Mouse (Mus musculus): ENCODE measurements around the gene Wdfy3. TPM values are rescaled to one million over a fixed set of nuclear protein-coding genes. Genes with fewer than 3 reads are reported as not detected.
"Not testable (repeated sequence)": the region's sequence is repeated elsewhere in the genome, so short reads cannot be mapped to it uniquely, and the experiment has no call there.

Wdfy3 gene
- total RNA-seq, 2 experiments from 2014 or later, result 129 to 140 TPM

GRCm38 (mm10) chr5:102009606-102010005 lies 60.1 kb downstream of the Wdfy3 start:
- intact Hi-C loops (cut with DNase I), result loop anchor here (5.0 kb wide), 1 partner anchor 63 kb away; no protein-coding TSS in a partner anchor
- no peak for DNase-seq (ENCODE audit: low spot score in 2 of 2)

- DNase-seq (ENCODE audit: low spot score in 2 of 2), result no peak
- intact Hi-C loops (cut with DNase I), result no loop called here
Observed at GRCm38 (mm10) chr5:102008712-102009111, 61.0 kb downstream of the Wdfy3 start.

- no peak for DNase-seq (ENCODE audit: low spot score in 2 of 2)
Observed at GRCm38 (mm10) chr5:102006218-102006941, 63.3 kb downstream of the Wdfy3 start.

GRCm38 (mm10) chr5:102003371-102003770 lies 66.3 kb downstream of the Wdfy3 start:
- intact Hi-C loops (cut with DNase I), result no loop called here
- no peak for DNase-seq (ENCODE audit: low spot score in 2 of 2)

More at GRCm38 (mm10) chr5:102006218-102006941, 63.3 kb downstream of the Wdfy3 start:
- intact Hi-C loops (cut with DNase I), result no loop called here

- no peak for DNase-seq (ENCODE audit: low spot score in 2 of 2)
- intact Hi-C loops (cut with DNase I), result no loop called here
Observed at GRCm38 (mm10) chr5:102001026-102001425, 68.7 kb downstream of the Wdfy3 start.

GRCm38 (mm10) chr5:101998971-101999370 lies 70.8 kb downstream of the Wdfy3 start:
- intact Hi-C loops (cut with DNase I), result loop anchor here (5.0 kb wide), 1 partner anchor 68 kb away; the partner anchor contains the start of gene Wdfy3
- DNase-seq (ENCODE audit: low spot score in 2 of 2), result no peak

- DNase-seq (ENCODE audit: low spot score in 2 of 2), result no peak
- intact Hi-C loops (cut with DNase I), result loop anchor here (5.0 kb wide), 1 partner anchor 71 kb away; the partner anchor contains the start of gene Wdfy3
Observed at GRCm38 (mm10) chr5:101996036-101996735, 73.5 kb downstream of the Wdfy3 start.

- intact Hi-C loops (cut with DNase I), result loop anchor here (5.0 kb wide), 1 partner anchor 72 kb away; the partner anchor contains the start of gene Wdfy3
- DNase-seq (ENCODE audit: low spot score in 2 of 2), result no peak
Observed at GRCm38 (mm10) chr5:101995451-101995995, 74.2 kb downstream of the Wdfy3 start.

- intact Hi-C loops (cut with DNase I), result no loop called here
Observed at GRCm38 (mm10) chr5:101993996-101994395, 75.7 kb downstream of the Wdfy3 start.

GRCm38 (mm10) chr5:101992969-101993670 lies 76.6 kb downstream of the Wdfy3 start:
- DNase-seq (ENCODE audit: low spot score in 2 of 2), result no peak
- intact Hi-C loops (cut with DNase I), result no loop called here

More at GRCm38 (mm10) chr5:101993996-101994395, 75.7 kb downstream of the Wdfy3 start:
- no peak for DNase-seq (ENCODE audit: low spot score in 2 of 2)

GRCm38 (mm10) chr5:101990298-101990845 lies 79.3 kb downstream of the Wdfy3 start:
- no peak for DNase-seq (ENCODE audit: low spot score in 2 of 2)
- intact Hi-C loops (cut with DNase I), result no loop called here

GRCm38 (mm10) chr5:101988476-101988875 lies 81.2 kb downstream of the Wdfy3 start:
- DNase-seq (ENCODE audit: low spot score in 2 of 2), result no peak
- intact Hi-C loops (cut with DNase I), result no loop called here

- intact Hi-C loops (cut with DNase I), result no loop called here
- DNase-seq (ENCODE audit: low spot score in 2 of 2), result no peak
Observed at GRCm38 (mm10) chr5:101986694-101987093, 83.0 kb downstream of the Wdfy3 start.

GRCm38 (mm10) chr5:101982239-101982638 lies 87.5 kb downstream of the Wdfy3 start:
- intact Hi-C loops (cut with DNase I), result no loop called here
- no peak for DNase-seq (ENCODE audit: low spot score in 2 of 2)

- intact Hi-C loops (cut with DNase I), result no loop called here
- DNase-seq (ENCODE audit: low spot score in 2 of 2), result no peak
Observed at GRCm38 (mm10) chr5:101979594-101979993, 90.1 kb downstream of the Wdfy3 start.

- intact Hi-C loops (cut with DNase I), result not testable (repeated sequence)
Observed at GRCm38 (mm10) chr5:101972594-101972993, 97.1 kb downstream of the Wdfy3 start.

GRCm38 (mm10) chr5:101968153-101968851 lies 101.4 kb downstream of the Wdfy3 start:
- no peak for DNase-seq (ENCODE audit: low spot score in 2 of 2)
- intact Hi-C loops (cut with DNase I), result no loop called here

More at GRCm38 (mm10) chr5:101972594-101972993, 97.1 kb downstream of the Wdfy3 start:
- not testable (repeated sequence) for DNase-seq (ENCODE audit: low spot score in 2 of 2)

GRCm38 (mm10) chr5:101967832-101968152 lies 101.9 kb downstream of the Wdfy3 start:
- intact Hi-C loops (cut with DNase I), result no loop called here
- DNase-seq (ENCODE audit: low spot score in 2 of 2), result no peak

GRCm38 (mm10) chr5:101962824-101963223 lies 106.9 kb downstream of the Wdfy3 start:
- DNase-seq (ENCODE audit: low spot score in 2 of 2), result no peak
- intact Hi-C loops (cut with DNase I), result no loop called here

Data from left cerebral cortex, postnatal 36 days (tissue).